In genomic region chr1:186719708-186720107, GRCm38 (mm10) we compare ENCODE assay signal across 13 mouse cellular contexts. TPM values are rescaled to one million over a fixed set of nuclear protein-coding genes. Genes with fewer than 3 reads are reported as not detected.
A peak's percentile ranks its signal among the peaks of the same experiment; 100 is the strongest.
DNase-seq lines count a peak whose midpoint lies in the region; ATAC-seq and TF ChIP-seq lines count a peak whose summit lies in the region.
"Had no signal": no experiment of that assay in that cellular context is flagged by ENCODE, and none has a peak within 500 bp of the region (broad histone marks: within the 10 kb centered on the region; RNA-seq: fewer than 3 reads in every experiment).

No protein-coding gene starts in this region.

- no peak overlapping the region for H3K27ac ChIP-seq in kidney, postnatal 0 days
- H3K27ac ChIP-seq in kidney, embryonic 16.5 days (ENCODE audit: low read length): no peak overlapping the region
- H3K27ac ChIP-seq in testis, adult 2 months (ENCODE audit: control insufficient read depth, insufficient read depth, low read depth, low read length): no peak overlapping the region
- no peak overlapping the region for H3K27ac ChIP-seq in stomach, postnatal 0 days (replicated peaks)
- H3K27ac ChIP-seq: midbrain, embryonic 15.5 days had no signal

- TF ChIP-seq POLR2A in testis, adult 2 months (IDR thresholded peaks at IDR 0.05; ENCODE audit: control insufficient read depth, low read depth, low read length): no peak

- no peak overlapping the region for H3K4me3 ChIP-seq in kidney, postnatal 0 days (replicated peaks; ENCODE audit: low read depth, low read length)
- no peak overlapping the region for H3K4me3 ChIP-seq in kidney, embryonic 16.5 days (ENCODE audit: low read length)
- no peak overlapping the region for H3K4me3 ChIP-seq in testis, adult 2 months (ENCODE audit: control insufficient read depth, low read depth, low read length)
- H3K4me3 ChIP-seq in stomach, postnatal 0 days (ENCODE audit: low read depth, low read length): no peak overlapping the region
- H3K4me3 ChIP-seq: erythroblast, embryonic 14.5 days; midbrain, embryonic 15.5 days had no signal

- DNase-seq in cerebellum, postnatal 10 days: peak; percentile 44 to 57
- no peak for DNase-seq in cerebellum, adult 11-12 months
- no peak for DNase-seq in kidney, postnatal 0 days (ENCODE audit: low spot score)
- no peak for DNase-seq in testis, postnatal 14 days (ENCODE audit: low spot score)
- DNase-seq in stomach, postnatal 0 days (ENCODE audit: low spot score): no peak
- no peak for DNase-seq in right cerebral cortex, postnatal 14 days
- DNase-seq: cerebellum, adult 18-20 months; gastrocnemius, postnatal 10 days; lung, adult 18-20 months had no signal

- no peaks in the 10 kb centered on the region for H3K4me1 ChIP-seq in kidney, postnatal 0 days (replicated peaks; ENCODE audit: insufficient read depth, low read length)
- peaks cover 5% of the 10 kb centered on the region; the same call in 1 of the 2 replicates for H3K4me1 ChIP-seq in kidney, embryonic 16.5 days (ENCODE audit: insufficient read depth, low read length)
- no peaks in the 10 kb centered on the region for H3K4me1 ChIP-seq in testis, adult 2 months (ENCODE audit: control insufficient read depth, insufficient read depth, low read length)
- H3K4me1 ChIP-seq in stomach, postnatal 0 days (replicated peaks; ENCODE audit: control insufficient read depth, insufficient read depth): no peaks in the 10 kb centered on the region
- H3K4me1 ChIP-seq: midbrain, embryonic 15.5 days had no signal

- TF ChIP-seq CTCF in kidney, postnatal 0 days (IDR thresholded peaks at IDR 0.05; ENCODE audit: low read depth): peak; percentile 50
- peak; percentile 50; the same call in 1 of the 2 replicates for TF ChIP-seq CTCF in testis, adult 2 months (IDR thresholded peaks at IDR 0.05; ENCODE audit: control insufficient read depth, insufficient read depth, insufficient replicate concordance, low read depth, low read length)
- peak; percentile 55 for TF ChIP-seq CTCF in stomach, postnatal 0 days (IDR thresholded peaks at IDR 0.05; ENCODE audit: low read depth)

- no peaks in the 10 kb centered on the region for H3K27me3 ChIP-seq in kidney, postnatal 0 days (ENCODE audit: insufficient read depth, low read length)
- H3K27me3 ChIP-seq in kidney, embryonic 16.5 days (ENCODE audit: insufficient read depth, low read length): no peaks in the 10 kb centered on the region
- H3K27me3 ChIP-seq in testis, adult 2 months (ENCODE audit: control insufficient read depth, insufficient read depth, low read length): no peaks in the 10 kb centered on the region
- H3K27me3 ChIP-seq in stomach, postnatal 0 days (ENCODE audit: control insufficient read depth, insufficient read depth, low read length): no peaks in the 10 kb centered on the region
- H3K27me3 ChIP-seq: midbrain, embryonic 15.5 days had no signal

- no peaks in the 10 kb centered on the region for H3K9me3 ChIP-seq in kidney, postnatal 0 days (replicated peaks; ENCODE audit: low read length)
- H3K9me3 ChIP-seq in kidney, embryonic 16.5 days (ENCODE audit: low read length): no peaks in the 10 kb centered on the region
- H3K9me3 ChIP-seq in stomach, postnatal 0 days (ENCODE audit: control insufficient read depth, low read length): no peaks in the 10 kb centered on the region
- H3K9me3 ChIP-seq: midbrain, embryonic 15.5 days had no signal

- ATAC-seq in kidney, postnatal 0 days (replicated peaks; ENCODE audit: low FRiP score, low read depth): no peak
- no peak for ATAC-seq in kidney, embryonic 16.5 days (ENCODE audit: low FRiP score, low TSS enrichment)
- ATAC-seq in stomach, postnatal 0 days (ENCODE audit: low FRiP score, low TSS enrichment): no peak
- ATAC-seq: midbrain, embryonic 15.5 days had no signal

- peaks cover 16% of the 10 kb centered on the region; the same call in 1 of the 2 replicates for H3K36me3 ChIP-seq in kidney, postnatal 0 days (ENCODE audit: insufficient read depth, low read length)
- peaks cover 21% of the 10 kb centered on the region for H3K36me3 ChIP-seq in kidney, embryonic 16.5 days (ENCODE audit: insufficient read depth, low read length)
- H3K36me3 ChIP-seq in testis, adult 2 months (ENCODE audit: control insufficient read depth, insufficient read depth, low read length): no peaks in the 10 kb centered on the region; the same call in 1 of the 2 replicates
- H3K36me3 ChIP-seq in stomach, postnatal 0 days (ENCODE audit: control insufficient read depth, insufficient read depth, low read length): peaks cover 9% of the 10 kb centered on the region; the same call in 1 of the 2 replicates
- H3K36me3 ChIP-seq: midbrain, embryonic 15.5 days had no signal

- no peak overlapping the region for H3K4me2 ChIP-seq in kidney, postnatal 0 days (ENCODE audit: low read length)
- no peak overlapping the region for H3K4me2 ChIP-seq in kidney, embryonic 16.5 days (replicated peaks; ENCODE audit: low read depth, low read length)
- no peak overlapping the region for H3K4me2 ChIP-seq in stomach, postnatal 0 days (replicated peaks; ENCODE audit: low read depth)
- H3K4me2 ChIP-seq: midbrain, embryonic 15.5 days had no signal

- no peak for TF ChIP-seq EP300 in stomach, postnatal 0 days (optimal IDR thresholded peaks at IDR 0.05)

- WGBS in kidney, postnatal 0 days: 94% methylated on average over 9 of the region's 9 CpGs
- 92% methylated on average over 9 of the region's 9 CpGs for WGBS in kidney, embryonic 16.5 days
- 93% methylated on average over 9 of the region's 9 CpGs for WGBS in stomach, postnatal 0 days

- no peak overlapping the region for H3K9ac ChIP-seq in kidney, postnatal 0 days (ENCODE audit: low read depth, low read length)
- H3K9ac ChIP-seq in kidney, embryonic 16.5 days (replicated peaks; ENCODE audit: low read length): no peak overlapping the region
- no peak overlapping the region for H3K9ac ChIP-seq in stomach, postnatal 0 days (ENCODE audit: low read length)
- H3K9ac ChIP-seq: midbrain, embryonic 15.5 days had no signal

RNA-seq across cellular contexts. Expression of gene Tgfb2, which starts 13.9 kb away (rescaled TPM):
- polyA plus RNA-seq in kidney, postnatal 0 days (2015; fragmentation: Nextera tagmentation; extraction: Ambion mirVana): 15.4 and 17.1 TPM in 2 replicates
- polyA plus RNA-seq in kidney, embryonic 16.5 days (2015; fragmentation: Nextera tagmentation; extraction: Ambion mirVana): 17.5 and 20.6 TPM in 2 replicates
- polyA plus RNA-seq in testis, adult 2 months (2012; rRNA removed): 0.18 and 0.32 TPM in 2 replicates
- 10.3 and 11.0 TPM in 2 replicates for polyA plus RNA-seq in stomach, postnatal 0 days (2015; fragmentation: Nextera tagmentation; extraction: Ambion mirVana)
- polyA plus RNA-seq: erythroblast, embryonic 14.5 days had no signal

RNA-seq across cellular contexts. Expression of gene Rrp15, which starts 29.4 kb away (rescaled TPM):
- 57.5 and 57.8 TPM in 2 replicates for polyA plus RNA-seq in kidney, postnatal 0 days (2015; fragmentation: Nextera tagmentation; extraction: Ambion mirVana)
- polyA plus RNA-seq in kidney, embryonic 16.5 days (2015; fragmentation: Nextera tagmentation; extraction: Ambion mirVana): 69.3 and 73.1 TPM in 2 replicates
- polyA plus RNA-seq in testis, adult 2 months (2012; rRNA removed): 5.4 and 5.8 TPM in 2 replicates
- polyA plus RNA-seq in stomach, postnatal 0 days (2015; fragmentation: Nextera tagmentation; extraction: Ambion mirVana): 32.3 and 33.1 TPM in 2 replicates

Comparison
In these comparisons a context has a peak if more than half of its experiments do, and no peak if none do; other contexts are left out.
1. DNase-seq: peak in cerebellum, postnatal 10 days (2 of 2); none in cerebellum, adult 11-12 months (single experiment), kidney, postnatal 0 days (single experiment), testis, postnatal 14 days (single experiment), stomach, postnatal 0 days (single experiment) and right cerebral cortex, postnatal 14 days (single experiment).
2. Peak in every context shown above with its lines, with median percentiles within 50 percentile points of each other: CTCF ChIP-seq.